Mouse (Mus musculus): ENCODE results near the gene Olfml2b.

GRCm38 (mm10) chr1:170728524-170728923 is 84.2 kb downstream of the Olfml2b start:
- TF ChIP-seq FLI1 (IDR thresholded peaks at IDR 0.05; ENCODE audit: low read length) (no peak), GATA1 (IDR thresholded peaks at IDR 0.05; ENCODE audit: borderline replicate concordance, low read length) (no peak)
